18 mouse cellular contexts compared by ENCODE assay signal in the genomic region with DNA sequence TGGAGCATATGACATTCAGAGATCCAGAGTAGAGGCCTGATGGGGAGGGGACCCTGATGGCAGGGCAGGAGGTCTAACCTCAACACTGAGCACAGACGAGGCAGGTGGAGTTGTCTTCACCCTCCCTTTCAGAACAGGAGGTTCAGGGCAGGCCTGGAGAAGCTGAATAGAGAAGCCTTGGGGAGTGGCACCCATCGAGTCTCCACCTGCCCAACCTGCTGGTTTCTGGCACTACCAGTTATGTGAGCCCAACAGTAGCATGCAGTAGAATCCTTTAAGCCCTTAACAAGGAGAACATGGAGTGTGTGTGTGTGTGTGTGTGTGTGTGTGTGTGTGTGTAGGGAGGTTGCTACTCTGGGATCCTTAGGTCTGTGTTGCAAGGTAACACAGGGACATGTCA. TPM values are rescaled to one million over a fixed set of nuclear protein-coding genes. Genes with fewer than 3 reads are reported as not detected.
DNase-seq lines count a peak whose midpoint lies in the region; ATAC-seq and TF ChIP-seq lines count a peak whose summit lies in the region.
"Had no signal": no experiment of that assay in that cellular context is flagged by ENCODE, and none has a peak within 500 bp of the region (broad histone marks: within the 10 kb centered on the region; RNA-seq: fewer than 3 reads in every experiment).

No protein-coding gene starts in this region.

- DNase-seq in lung, postnatal 4 days, result no peak
- DNase-seq in urinary bladder, postnatal 25 days (ENCODE audit: low spot score), result peak; percentile 46
- DNase-seq in urinary bladder, adult 2 months (ENCODE audit: low spot score), result no peak
- DNase-seq in gastrocnemius, adult 2 months, result no peak
- DNase-seq: adrenal gland, adult 8-10 months; cerebellum, adult 11 months; cerebellum, adult 8-10 months; cerebellum, postnatal 14 days; embryo, embryonic 11 days; heart, postnatal 36 days had no signal

- WGBS in lung, embryonic 16.5 days, result 50% methylated on average over 2 of the region's 2 CpGs
- 70% methylated on average over 2 of the region's 2 CpGs for WGBS in stomach, embryonic 15.5 days

- H3K9ac ChIP-seq in lung, embryonic 16.5 days (ENCODE audit: low read length), result no peak overlapping the region
- H3K9ac ChIP-seq in stomach, embryonic 15.5 days, result no peak overlapping the region
- H3K9ac ChIP-seq: embryonic facial prominence, embryonic 12.5 days; forebrain, embryonic 13.5 days; heart, embryonic 13.5 days; hindbrain, embryonic 12.5 days had no signal

- H3K9me3 ChIP-seq in lung, embryonic 16.5 days (ENCODE audit: control insufficient read depth, low read length), result no peaks in the 10 kb centered on the region
- H3K9me3 ChIP-seq in stomach, embryonic 15.5 days, result no peaks in the 10 kb centered on the region
- H3K9me3 ChIP-seq: embryonic facial prominence, embryonic 12.5 days; forebrain, embryonic 13.5 days; heart, embryonic 13.5 days; hindbrain, embryonic 12.5 days had no signal

- no peaks in the 10 kb centered on the region for H3K27me3 ChIP-seq in lung, embryonic 16.5 days (ENCODE audit: control insufficient read depth, insufficient read depth, low read depth, low read length)
- H3K27me3 ChIP-seq in stomach, embryonic 15.5 days (replicated peaks), result no peaks in the 10 kb centered on the region
- H3K27me3 ChIP-seq: embryonic facial prominence, embryonic 12.5 days; heart, embryonic 13.5 days had no signal

- H3K36me3 ChIP-seq in lung, embryonic 16.5 days (ENCODE audit: control insufficient read depth, insufficient read depth, low read length), result no peaks in the 10 kb centered on the region
- H3K36me3 ChIP-seq in stomach, embryonic 15.5 days, result no peaks in the 10 kb centered on the region
- H3K36me3 ChIP-seq: embryonic facial prominence, embryonic 12.5 days; heart, embryonic 13.5 days; hindbrain, embryonic 12.5 days had no signal

- intact Hi-C loops in gastrocnemius, adult 2 months (cut with DNase I), result no loop called here

- H3K4me2 ChIP-seq in lung, embryonic 16.5 days (ENCODE audit: low read depth, low read length), result no peak overlapping the region
- no peak overlapping the region for H3K4me2 ChIP-seq in stomach, embryonic 15.5 days
- H3K4me2 ChIP-seq: embryonic facial prominence, embryonic 12.5 days; forebrain, embryonic 13.5 days; heart, embryonic 13.5 days; hindbrain, embryonic 12.5 days had no signal

- H3K27ac ChIP-seq in lung, embryonic 16.5 days (ENCODE audit: low read length), result no peak overlapping the region
- H3K27ac ChIP-seq in stomach, embryonic 15.5 days, result peak overlapping the region; percentile 57; the same call in 1 of the 2 replicates
- H3K27ac ChIP-seq in gastrocnemius, adult 2 months, result no peak overlapping the region
- H3K27ac ChIP-seq: embryonic facial prominence, embryonic 12.5 days; forebrain, embryonic 13.5 days; heart, embryonic 13.5 days; hindbrain, embryonic 12.5 days; hindbrain, postnatal 0 days had no signal

- H3K4me1 ChIP-seq in lung, embryonic 16.5 days (replicated peaks; ENCODE audit: control insufficient read depth, insufficient read depth, low read length), result peaks cover 11% of the 10 kb centered on the region
- peaks cover 6% of the 10 kb centered on the region; the same call in 1 of the 2 replicates for H3K4me1 ChIP-seq in stomach, embryonic 15.5 days
- H3K4me1 ChIP-seq: forebrain, embryonic 13.5 days had no signal

- TF ChIP-seq CTCF in gastrocnemius, adult 2 months (IDR thresholded peaks at IDR 0.05), result no peak

- ATAC-seq in lung, embryonic 16.5 days (ENCODE audit: low read depth), result peak; percentile 16; the same call in 1 of the 2 replicates
- ATAC-seq in stomach, embryonic 15.5 days (ENCODE audit: insufficient read depth, low FRiP score, low read depth), result peak; percentile 28; the same call in 1 of the 2 replicates
- no peak for ATAC-seq in activated CD4-positive, CD25-positive, alpha-beta regulatory T cell, adult 4 months
- ATAC-seq: forebrain, embryonic 13.5 days; hindbrain, postnatal 0 days had no signal

- no peak overlapping the region for H3K4me3 ChIP-seq in lung, embryonic 16.5 days (ENCODE audit: low read length)
- no peak overlapping the region for H3K4me3 ChIP-seq in stomach, embryonic 15.5 days (replicated peaks)
- no peak overlapping the region for H3K4me3 ChIP-seq in gastrocnemius, adult 2 months
- H3K4me3 ChIP-seq: embryonic facial prominence, embryonic 12.5 days; forebrain, embryonic 13.5 days; heart, embryonic 13.5 days; hindbrain, embryonic 12.5 days had no signal

RNA-seq across cellular contexts. Expression of gene Fgfr3, which starts 8.9 kb away (rescaled TPM):
- polyA plus RNA-seq in lung, embryonic 16.5 days (2015; fragmentation: Nextera tagmentation; extraction: Ambion mirVana), result 64.4 and 67.2 TPM in 2 replicates
- 62.9 and 69.6 TPM in 2 replicates for polyA plus RNA-seq in urinary bladder, adult 2 months (2012; rRNA removed)
- 25.3 and 29.2 TPM in 2 replicates for polyA plus RNA-seq in stomach, embryonic 15.5 days (2015; fragmentation: Nextera tagmentation; extraction: Ambion mirVana)
- under 1 TPM in 1 of 2 experiments, not detected in 1; 0.11 TPM for polyA plus RNA-seq in activated CD4-positive, CD25-positive, alpha-beta regulatory T cell, adult 4 months (2017; shearing (Covaris generic))
- 1 to 10 TPM; 3.0 to 7.6 TPM for total RNA-seq in gastrocnemius, adult 2 months (2021)

RNA-seq across cellular contexts. Expression of gene Tmem129, which starts 54.3 kb away (rescaled TPM):
- polyA plus RNA-seq in lung, embryonic 16.5 days (2015; fragmentation: Nextera tagmentation; extraction: Ambion mirVana), result 41.0 and 41.8 TPM in 2 replicates
- polyA plus RNA-seq in urinary bladder, adult 2 months (2012; rRNA removed), result 30.9 and 39.0 TPM in 2 replicates
- polyA plus RNA-seq in stomach, embryonic 15.5 days (2015; fragmentation: Nextera tagmentation; extraction: Ambion mirVana), result 33.7 and 35.6 TPM in 2 replicates
- polyA plus RNA-seq in activated CD4-positive, CD25-positive, alpha-beta regulatory T cell, adult 4 months (2017; shearing (Covaris generic)), result 10 to 100 TPM; 26.9 to 27.1 TPM
- total RNA-seq in gastrocnemius, adult 2 months (2021), result 10 to 100 TPM in 1 of 2 experiments, 1 to 10 TPM in 1; 9.0 to 11.7 TPM

RNA-seq across cellular contexts. Expression of gene Tacc3, which starts 54.6 kb away (rescaled TPM):
- 190 and 214 TPM in 2 replicates for polyA plus RNA-seq in lung, embryonic 16.5 days (2015; fragmentation: Nextera tagmentation; extraction: Ambion mirVana)
- polyA plus RNA-seq in urinary bladder, adult 2 months (2012; rRNA removed), result 6.6 and 6.9 TPM in 2 replicates
- 155 and 165 TPM in 2 replicates for polyA plus RNA-seq in stomach, embryonic 15.5 days (2015; fragmentation: Nextera tagmentation; extraction: Ambion mirVana)
- 10 to 100 TPM; 51.6 to 56.2 TPM for polyA plus RNA-seq in activated CD4-positive, CD25-positive, alpha-beta regulatory T cell, adult 4 months (2017; shearing (Covaris generic))
- 1 to 10 TPM in 1 of 2 experiments, under 1 TPM in 1; 0.97 to 1.3 TPM for total RNA-seq in gastrocnemius, adult 2 months (2021)

Comparison
In these comparisons a context has a peak if more than half of its experiments do, and no peak if none do; other contexts are left out.
1. RNA of gene Fgfr3, which starts 8.9 kb away (polyA plus RNA-seq): 62.9 to 69.6 TPM in urinary bladder, adult 2 months, 64.4 to 67.2 TPM in lung, embryonic 16.5 days and 25.3 to 29.2 TPM in stomach, embryonic 15.5 days; 0.11 TPM in activated CD4-positive, CD25-positive, alpha-beta regulatory T cell, adult 4 months; every median in the first group is over 10 times any median in the second.